Mouse (Mus musculus) intestine, embryonic 15.5 days (tissue): Measurements from ENCODE around the gene Lta. TPM values are rescaled to one million over a fixed set of nuclear protein-coding genes. Genes with fewer than 3 reads are reported as not detected.

Experiments used
- ATAC-seq: fragments of 200-750 bp; cut with Nextera tagmentation; 2 replicates; pipeline ENCODE4 v1.8.0; 2017; ENCODE audit warnings: moderate TSS enrichment, moderate library complexity
- H3K27ac ChIP-seq: fragments of 300-500 bp; sonication (generic); 2 replicates; pipeline ENCODE4 v1.5.1; 2015; ENCODE audit warnings: mild to moderate bottlenecking, inconsistent platforms
- H3K27me3 ChIP-seq: fragments of 300-500 bp; sonication (generic); replicated peaks from 2 replicates; pipeline ENCODE4 v1.6.1; 2015; ENCODE audit warnings: inconsistent platforms
- H3K36me3 ChIP-seq: fragments of 300-500 bp; sonication (generic); 2 replicates; pipeline ENCODE4 v1.6.1; 2015; ENCODE audit warnings: inconsistent platforms
- H3K4me1 ChIP-seq: fragments of 300-500 bp; sonication (generic); replicated peaks from 2 replicates; pipeline ENCODE4 v1.6.1; 2015; ENCODE audit warnings: inconsistent platforms
- H3K4me2 ChIP-seq: fragments of 300-500 bp; sonication (generic); replicated peaks from 2 replicates; pipeline ENCODE4 v1.6.1; 2015; ENCODE audit warnings: mild to moderate bottlenecking, inconsistent platforms
- H3K4me3 ChIP-seq: fragments of 300-500 bp; sonication (generic); replicated peaks from 2 replicates; pipeline ENCODE4 v1.5.1; 2015; ENCODE audit warnings: inconsistent platforms
- H3K9ac ChIP-seq: fragments of 300-500 bp; sonication (generic); 2 replicates; pipeline ENCODE4 v1.6.1; 2015; ENCODE audit warnings: inconsistent platforms
- H3K9me3 ChIP-seq: fragments of 300-500 bp; sonication (generic); 2 replicates; pipeline ENCODE4 v1.6.1; 2016; ENCODE audit warnings: inconsistent platforms
- WGBS: fragments of 180-500 bp; shearing (Covaris S2); methylation state at CpG from one replicate; pipeline ENCODE4 v1.1.7; 2015; 5-methylcytosine and 5-hydroxymethylcytosine counted together
- polyA plus RNA-seq: library from polyadenylated mRNA; unstranded; fragments of >200 nt; fragmentation: Nextera tagmentation; extraction: Ambion mirVana; gene quantifications from 2 replicates; pipeline ENCODE4 v1.2.1, GENCODE M21; 2015

The Lta gene
- polyA plus RNA-seq, 1 experiment from 2014 or later = 1.1 TPM

GRCm38 (mm10) chr17:35198946-35199345, 6.2 kb downstream of the Lta start:
- WGBS = 34% methylated on average over 8 of the region's 8 CpGs
- no peak for ATAC-seq

GRCm38 (mm10) chr17:35198029-35198428, 7.1 kb downstream of the Lta start:
- H3K36me3 ChIP-seq = no peaks in the 10 kb centered on the region
- peaks cover 33% of the 10 kb centered on the region for H3K27me3 ChIP-seq
- 59% methylated on average over 7 of the region's 7 CpGs for WGBS
- no peak overlapping the region for H3K9ac ChIP-seq
- H3K27ac ChIP-seq = no peak overlapping the region
- no peak overlapping the region for H3K4me3 ChIP-seq
- peaks cover 19% of the 10 kb centered on the region for H3K4me1 ChIP-seq
- H3K4me2 ChIP-seq = no peak overlapping the region
- ATAC-seq = no peak
- H3K9me3 ChIP-seq = no peaks in the 10 kb centered on the region

More at GRCm38 (mm10) chr17:35198946-35199345, 6.2 kb downstream of the Lta start:
- no peaks in the 10 kb centered on the region for H3K36me3 ChIP-seq
- H3K4me1 ChIP-seq = peaks cover 17% of the 10 kb centered on the region
- peaks cover 40% of the 10 kb centered on the region for H3K27me3 ChIP-seq
- no peak overlapping the region for H3K9ac ChIP-seq
- H3K4me3 ChIP-seq = no peak overlapping the region
- no peaks in the 10 kb centered on the region for H3K9me3 ChIP-seq
- H3K27ac ChIP-seq = no peak overlapping the region
- no peak overlapping the region for H3K4me2 ChIP-seq

GRCm38 (mm10) chr17:35197126-35197525, 8.0 kb downstream of the Lta start:
- ATAC-seq = no peak
- no peak overlapping the region for H3K4me2 ChIP-seq
- H3K36me3 ChIP-seq = no peaks in the 10 kb centered on the region
- H3K9me3 ChIP-seq = no peaks in the 10 kb centered on the region
- no peak overlapping the region for H3K4me3 ChIP-seq
- 45% methylated on average over 6 of the region's 6 CpGs for WGBS
- H3K27ac ChIP-seq = no peak overlapping the region
- H3K27me3 ChIP-seq = peaks cover 27% of the 10 kb centered on the region
- H3K9ac ChIP-seq = no peak overlapping the region
- peaks cover 19% of the 10 kb centered on the region for H3K4me1 ChIP-seq

GRCm38 (mm10) chr17:35196321-35196641, 8.9 kb downstream of the Lta start:
- Histone ChIP-seq H3K27me3 (peaks cover 20% of the 10 kb centered on the region), H3K27ac (no peak overlapping the region), H3K4me3 (peak overlapping the region; percentile 45), H3K4me2 (peak overlapping the region; percentile 94), H3K9me3 (no peaks in the 10 kb centered on the region), H3K36me3 (no peaks in the 10 kb centered on the region), H3K4me1 (peaks cover 19% of the 10 kb centered on the region), H3K9ac (no peak overlapping the region)
- 35% methylated on average over 9 of the region's 9 CpGs for WGBS
- ATAC-seq = peak; percentile 27; the same call in 1 of the 2 replicates

GRCm38 (mm10) chr17:35195631-35196320, 9.4 kb downstream of the Lta start:
- peak; percentile 88 for ATAC-seq
- H3K4me1 ChIP-seq = peaks cover 19% of the 10 kb centered on the region
- WGBS = under 1% methylated on average over 66 of the region's 66 CpGs
- no peaks in the 10 kb centered on the region for H3K36me3 ChIP-seq
- H3K9ac ChIP-seq = peak overlapping the region; percentile 56
- H3K9me3 ChIP-seq = no peaks in the 10 kb centered on the region
- H3K4me3 ChIP-seq = peak overlapping the region; percentile 45
- peak overlapping the region; percentile 94 for H3K4me2 ChIP-seq
- H3K27me3 ChIP-seq = peaks cover 19% of the 10 kb centered on the region
- H3K27ac ChIP-seq = no peak overlapping the region

GRCm38 (mm10) chr17:35194844-35195630, 10.1 kb downstream of the Lta start:
- peak overlapping the region; percentile 56 for H3K9ac ChIP-seq
- H3K4me3 ChIP-seq = peak overlapping the region; percentile 45
- H3K27me3 ChIP-seq = peaks cover 19% of the 10 kb centered on the region
- no peak overlapping the region for H3K27ac ChIP-seq
- ATAC-seq = 0 out of 2 replicates have a peak, but pooled peaks have one; percentile 6
- no peaks in the 10 kb centered on the region for H3K36me3 ChIP-seq
- WGBS = 40% methylated on average over 19 of the region's 19 CpGs
- H3K4me1 ChIP-seq = peaks cover 19% of the 10 kb centered on the region
- peak overlapping the region; percentile 94 for H3K4me2 ChIP-seq
- no peaks in the 10 kb centered on the region for H3K9me3 ChIP-seq

GRCm38 (mm10) chr17:35193881-35194843, 11.0 kb downstream of the Lta start, which contains the start of gene Ltb:
Gene Ltb, plus strand, starts transcription at chr17:35194439.
- Histone ChIP-seq H3K4me3 (peak within 1 kb of the TSS; percentile 45), H3K27me3 (peaks cover 19% of the 10 kb centered on the region), H3K4me1 (peaks cover 19% of the 10 kb centered on the region), H3K27ac (no peak within 1 kb of the TSS), H3K4me2 (peak within 1 kb of the TSS; percentile 94), H3K9ac (peak within 1 kb of the TSS; percentile 56), H3K9me3 (no peaks in the 10 kb centered on the region), H3K36me3 (no peaks in the 10 kb centered on the region)
- 49% methylated on average over 28 of the region's 28 CpGs for WGBS
- ATAC-seq = no peak

GRCm38 (mm10) chr17:35192924-35193323, 12.2 kb downstream of the Lta start:
- Histone ChIP-seq H3K36me3 (no peaks in the 10 kb centered on the region), H3K4me3 (no peak overlapping the region), H3K27me3 (peaks cover 19% of the 10 kb centered on the region), H3K9ac (no peak overlapping the region), H3K4me1 (peaks cover 19% of the 10 kb centered on the region), H3K4me2 (no peak overlapping the region), H3K9me3 (no peaks in the 10 kb centered on the region), H3K27ac (no peak overlapping the region)
- ATAC-seq = no peak
- 83% methylated on average over 5 of the region's 5 CpGs for WGBS

GRCm38 (mm10) chr17:35191723-35192122, 13.4 kb downstream of the Lta start:
- H3K4me1 ChIP-seq = peaks cover 19% of the 10 kb centered on the region
- H3K36me3 ChIP-seq = no peaks in the 10 kb centered on the region
- H3K4me2 ChIP-seq = no peak overlapping the region
- ATAC-seq = no peak
- no peak overlapping the region for H3K9ac ChIP-seq
- H3K9me3 ChIP-seq = no peaks in the 10 kb centered on the region
- no peak overlapping the region for H3K4me3 ChIP-seq
- no peak overlapping the region for H3K27ac ChIP-seq
- H3K27me3 ChIP-seq = peaks cover 19% of the 10 kb centered on the region
- 72% methylated on average over 2 of the region's 2 CpGs for WGBS

GRCm38 (mm10) chr17:35190096-35190495, 15.1 kb downstream of the Lta start:
- Histone ChIP-seq H3K27me3 (peaks cover 5% of the 10 kb centered on the region), H3K9me3 (no peaks in the 10 kb centered on the region), H3K4me1 (peaks cover 17% of the 10 kb centered on the region), H3K9ac (no peak overlapping the region), H3K4me2 (no peak overlapping the region), H3K27ac (no peak overlapping the region), H3K4me3 (no peak overlapping the region), H3K36me3 (no peaks in the 10 kb centered on the region)
- no peak for ATAC-seq
- WGBS = 67% methylated on average over 4 of the region's 4 CpGs

GRCm38 (mm10) chr17:35189186-35189585, 16.0 kb downstream of the Lta start:
- H3K27me3 ChIP-seq = no peaks in the 10 kb centered on the region
- H3K9ac ChIP-seq = no peak overlapping the region
- no peak overlapping the region for H3K27ac ChIP-seq
- no peaks in the 10 kb centered on the region for H3K9me3 ChIP-seq
- H3K4me2 ChIP-seq = no peak overlapping the region
- ATAC-seq = no peak
- peaks cover 9% of the 10 kb centered on the region; the same call in 1 of the 2 replicates for H3K4me1 ChIP-seq
- no peaks in the 10 kb centered on the region for H3K36me3 ChIP-seq
- no peak overlapping the region for H3K4me3 ChIP-seq
- 69% methylated on average over 1 of the region's 1 CpGs for WGBS
